Mouse (Mus musculus) ES-CJ7 (cell line): ENCODE measurements around the gene Car14.
A peak's percentile ranks its signal among the peaks of the same experiment; 100 is the strongest.
"Not testable (repeated sequence)": the region's sequence is repeated elsewhere in the genome, so short reads cannot be mapped to it uniquely, and the experiment has no call there.

Experiments
- DNase-seq: peaks from one replicate; pipeline ENCODE4 v3.0.0; 2011; ENCODE audit warnings: low read depth, low spot score

The Car14 gene

GRCm38 (mm10) chr3:95925087-95925486 lies 20.6 kb upstream of the Car14 start:
- no peak for DNase-seq

GRCm38 (mm10) chr3:95924185-95924584 lies 19.7 kb upstream of the Car14 start:
- no peak for DNase-seq

- not testable (repeated sequence) for DNase-seq
These were observed 18.9 kb upstream of the Car14 start for GRCm38 (mm10) chr3:95923429-95923828.

GRCm38 (mm10) chr3:95920532-95920931 lies 16.0 kb upstream of the Car14 start:
- DNase-seq: peak; percentile 51

GRCm38 (mm10) chr3:95916760-95917159 lies 12.3 kb upstream of the Car14 start:
- no peak for DNase-seq

GRCm38 (mm10) chr3:95914706-95915105 lies 10.2 kb upstream of the Car14 start:
- DNase-seq: no peak

- no peak for DNase-seq
These were observed 3.1 kb upstream of the Car14 start for GRCm38 (mm10) chr3:95907613-95908012.

GRCm38 (mm10) chr3:95906860-95907259 lies 2.4 kb upstream of the Car14 start:
- DNase-seq: peak; percentile 74

GRCm38 (mm10) chr3:95905940-95906492 lies 1.5 kb upstream of the Car14 start:
- DNase-seq: peak; percentile 72

- peak; percentile 85 for DNase-seq
These were observed 852 bp upstream of the Car14 start for GRCm38 (mm10) chr3:95905146-95905939.

GRCm38 (mm10) chr3:95903753-95904502 lies 563 bp downstream of the Car14 start:
- no peak for DNase-seq

- no peak for DNase-seq
These were observed 1.8 kb downstream of the Car14 start for GRCm38 (mm10) chr3:95902643-95903042.

- no peak for DNase-seq
These were observed 2.2 kb downstream of the Car14 start for GRCm38 (mm10) chr3:95902373-95902625.

- DNase-seq: no peak
These were observed 2.7 kb downstream of the Car14 start for GRCm38 (mm10) chr3:95901616-95902372.

- no peak for DNase-seq
These were observed 4.5 kb downstream of the Car14 start for GRCm38 (mm10) chr3:95899800-95900524.

GRCm38 (mm10) chr3:95895501-95895900 lies 9.0 kb downstream of the Car14 start:
- DNase-seq: not testable (repeated sequence)

GRCm38 (mm10) chr3:95894317-95895160 lies 10.0 kb downstream of the Car14 start:
- DNase-seq: no peak

- DNase-seq: peak; percentile 97
These were observed 10.7 kb downstream of the Car14 start, which contains the start of gene Aph1a for GRCm38 (mm10) chr3:95893606-95894316. TSS of gene Aph1a (plus strand) at chr3:95893969.

- no peak for DNase-seq
These were observed 11.4 kb downstream of the Car14 start for GRCm38 (mm10) chr3:95893126-95893525.
